Mouse (Mus musculus) spleen, postnatal 36 days (tissue): ENCODE data around the gene Il20rb.
A peak's percentile ranks its signal among the peaks of the same experiment; 100 is the strongest.

Source experiments
- DNase-seq, 2 experiments: peaks; one replicate each; pipeline ENCODE4 v3.0.0; 2022; ENCODE audit warnings: low spot score in 2 of 2, mixed read lengths in 1 of 2

Gene Il20rb

DNA sequence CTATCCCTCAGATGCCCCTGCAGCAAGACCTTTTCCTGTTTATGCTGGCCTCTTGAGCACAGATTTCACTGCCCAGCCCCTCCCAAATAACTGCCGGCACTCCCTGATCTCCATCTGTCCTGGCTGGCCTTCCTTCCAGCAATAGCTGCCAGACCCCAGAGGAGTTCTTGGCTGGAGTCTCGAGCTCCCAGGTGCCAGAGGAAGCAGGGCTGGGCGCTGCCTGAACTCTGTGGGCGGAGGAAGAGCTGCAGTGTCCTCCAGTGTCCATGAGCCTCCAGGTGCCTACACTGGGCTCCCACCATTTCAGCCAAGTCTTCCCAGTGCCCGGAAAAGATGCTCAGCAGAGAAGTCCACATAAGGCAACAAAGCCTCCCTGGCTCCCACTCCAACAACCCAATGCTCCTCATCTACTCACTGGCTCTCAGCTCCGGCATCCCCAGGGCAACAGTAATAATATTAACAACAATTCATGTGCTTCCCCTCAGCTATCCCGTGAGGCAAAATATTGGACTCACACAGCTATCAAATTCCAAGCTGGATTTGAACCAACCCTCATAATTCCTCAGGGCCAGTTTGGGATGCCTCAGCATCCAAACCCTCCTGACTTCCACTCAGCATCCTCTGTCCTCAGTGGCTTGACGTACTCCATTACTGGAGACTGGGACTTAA, 15.5 kb downstream of the Il20rb start:
- DNase-seq = no peak

DNA sequence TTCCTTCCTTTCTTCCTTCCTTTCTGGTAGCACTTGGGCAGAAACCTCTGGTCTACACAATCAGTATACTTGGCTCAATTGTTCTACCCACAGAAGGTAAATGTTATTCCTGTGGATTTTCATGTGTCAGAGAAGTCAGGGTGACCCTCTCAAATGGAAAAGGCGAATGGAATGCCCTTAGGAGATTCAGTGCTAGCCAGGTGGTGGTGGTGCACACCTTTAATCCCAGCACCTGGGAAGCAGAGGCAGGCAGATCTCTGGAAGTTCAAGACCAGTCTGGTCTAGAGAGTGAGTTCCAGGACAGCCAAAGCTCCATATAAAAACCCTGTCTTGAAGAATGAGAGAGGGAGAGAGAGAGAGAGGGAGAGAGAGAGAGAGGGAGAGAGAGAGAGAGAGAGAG, 16.4 kb downstream of the Il20rb start:
- no peak for DNase-seq

DNA sequence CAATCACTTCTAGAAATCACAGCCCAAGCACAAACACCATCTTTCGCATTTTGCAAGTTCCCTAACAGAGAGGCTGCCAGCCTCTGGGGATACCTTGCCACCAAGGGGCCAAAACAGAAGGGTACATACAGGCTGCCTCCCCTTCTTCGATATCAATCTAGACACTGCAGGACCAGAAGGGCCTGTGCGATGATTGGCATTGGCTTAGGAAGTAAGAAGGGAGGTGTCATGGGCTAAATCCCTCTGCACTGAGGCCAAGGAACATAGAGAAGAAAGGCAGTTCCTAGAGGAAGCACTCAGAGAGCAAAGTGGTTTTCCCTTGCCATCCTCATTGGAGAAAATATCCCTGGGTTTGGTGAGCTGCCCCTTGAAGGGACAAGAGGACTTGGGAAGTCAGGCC, 16.9 kb downstream of the Il20rb start:
- DNase-seq = no peak

DNA sequence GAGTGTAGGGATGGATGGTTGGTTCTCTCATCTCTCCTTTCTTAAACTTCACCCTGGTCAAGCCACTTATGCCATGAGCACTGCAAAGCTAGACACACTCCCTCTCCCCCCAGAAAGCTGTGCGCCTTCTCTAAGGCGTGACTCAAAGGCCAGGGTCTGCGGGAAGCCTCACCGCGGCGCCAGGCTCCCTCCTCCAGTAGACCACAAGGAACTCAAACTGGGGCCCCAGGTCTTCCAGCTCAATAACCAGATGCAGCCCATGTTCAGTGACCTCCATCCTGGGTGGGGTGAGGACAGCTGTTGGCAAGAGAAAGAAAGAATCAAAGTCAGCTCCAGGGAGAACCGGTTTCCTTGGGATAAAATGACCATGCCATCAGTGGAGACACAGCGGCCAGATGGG, 18.4 kb downstream of the Il20rb start:
- no peak for DNase-seq

DNA sequence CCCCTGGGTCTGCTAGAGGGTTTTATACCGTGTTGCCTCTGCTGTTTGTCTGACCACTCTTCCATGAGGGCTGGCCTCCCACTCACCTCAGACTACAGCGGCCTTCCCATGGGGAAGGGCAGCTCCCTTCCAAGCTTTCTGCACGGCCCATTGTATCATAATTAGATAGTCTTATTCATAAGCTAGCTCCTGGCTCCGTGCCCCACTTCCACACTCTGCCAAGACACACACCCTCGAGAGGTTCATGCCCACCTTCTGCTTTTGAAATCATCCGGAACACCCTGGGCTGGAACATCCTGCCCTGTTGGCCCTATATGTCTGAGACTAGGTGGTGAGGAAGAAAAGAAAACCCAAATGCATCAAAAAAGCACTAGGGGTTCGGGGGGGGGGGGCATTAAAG, 18.9 kb downstream of the Il20rb start:
- no peak for DNase-seq

DNA sequence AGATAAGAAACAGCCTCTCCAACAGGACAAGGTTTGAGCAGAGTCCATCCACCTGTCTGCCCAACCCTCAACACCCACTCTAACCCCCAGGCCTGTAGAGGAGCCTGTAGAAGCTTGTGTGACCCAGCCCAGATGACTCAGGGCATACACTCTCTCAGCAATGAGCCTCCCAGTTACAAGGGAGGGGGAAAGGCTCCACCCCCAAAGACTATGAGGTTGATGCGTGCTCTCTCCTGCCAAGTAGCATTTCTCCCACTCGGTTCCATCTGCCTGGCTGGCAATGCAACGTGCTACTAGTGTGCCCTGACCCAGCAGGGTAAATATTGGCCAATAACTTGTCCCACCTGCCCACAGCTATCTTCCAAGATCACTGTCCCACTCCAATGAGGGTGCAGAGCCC, 19.8 kb downstream of the Il20rb start:
- no peak for DNase-seq

DNA sequence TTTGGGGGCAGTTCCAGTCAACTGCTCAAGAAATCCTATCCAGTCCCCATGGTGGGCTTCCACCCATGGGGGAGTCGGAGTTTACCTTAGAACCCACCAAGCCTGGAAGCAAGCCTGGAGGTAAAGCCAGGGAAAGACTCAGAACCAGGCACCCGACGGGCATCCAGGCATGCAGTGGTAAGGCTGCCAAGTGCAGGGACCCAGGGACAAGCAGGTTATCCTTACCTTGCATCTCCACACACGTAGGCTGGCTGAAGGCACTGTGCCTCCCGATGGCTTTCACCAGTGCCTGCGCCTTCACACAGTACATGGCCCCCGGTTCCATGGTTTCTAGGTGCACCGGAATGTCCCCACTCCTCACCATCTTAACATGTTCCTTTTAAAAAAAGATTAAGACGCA, 20.6 kb downstream of the Il20rb start:
- no peak for DNase-seq

DNA sequence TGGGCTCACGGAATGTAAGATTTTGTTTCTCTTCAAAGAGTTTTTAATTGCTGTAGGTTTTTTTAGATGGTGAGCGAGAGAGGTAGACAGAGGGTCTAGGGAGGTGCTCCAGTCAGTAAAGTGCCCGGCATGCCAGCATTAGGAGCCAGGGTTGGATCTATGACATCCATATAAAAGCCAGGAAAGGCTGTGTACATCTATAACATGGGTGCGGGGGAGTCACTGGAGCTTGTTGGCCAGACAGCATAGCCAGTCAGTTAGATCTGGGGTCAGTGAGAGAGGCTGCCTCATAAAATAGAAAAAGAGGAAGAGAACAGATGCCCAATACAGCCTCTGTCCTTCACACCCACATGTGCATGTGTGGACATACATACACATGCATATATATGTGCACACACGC, 21.2 kb downstream of the Il20rb start:
- DNase-seq = no peak

DNA sequence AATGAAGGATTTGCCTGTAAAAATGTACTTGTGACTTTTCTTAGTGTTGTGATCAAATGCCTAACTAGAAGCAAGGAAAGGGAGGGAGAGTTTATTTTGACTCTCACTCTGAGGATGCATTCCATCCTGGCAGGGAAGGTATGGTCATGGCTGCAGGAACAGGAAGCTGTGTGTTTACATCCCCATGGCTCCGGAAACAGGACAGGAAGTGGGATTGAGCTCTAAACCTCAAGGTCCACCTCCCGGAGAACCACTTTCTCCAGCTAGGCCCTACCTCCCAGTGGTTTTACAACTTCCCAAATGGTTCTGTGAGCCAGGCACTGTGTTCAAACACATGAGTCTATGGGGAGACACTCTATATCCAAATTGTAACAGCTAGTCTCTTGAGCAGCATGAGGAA, 22.8 kb downstream of the Il20rb start:
- no peak for DNase-seq

DNA sequence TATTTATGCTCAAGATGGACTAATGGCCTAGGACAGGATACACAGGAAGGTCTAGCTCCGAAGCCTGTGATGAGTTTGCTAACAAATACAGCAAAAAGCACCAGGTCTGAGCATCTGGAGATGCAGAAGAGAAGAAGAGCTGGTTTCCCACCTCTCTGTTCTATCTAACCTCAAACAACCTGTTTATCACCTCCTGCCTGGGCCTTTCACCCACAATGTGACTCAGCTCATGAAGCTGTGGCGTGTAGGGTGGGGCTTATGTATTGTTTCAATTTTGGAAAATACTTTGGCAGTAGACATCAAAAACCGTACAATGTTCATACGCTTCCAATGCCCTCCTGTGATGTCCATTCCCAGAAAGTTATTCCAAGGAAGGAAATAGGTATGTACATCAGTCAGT, 24.5 kb downstream of the Il20rb start:
- DNase-seq = peak; percentile 29 to 30

DNA sequence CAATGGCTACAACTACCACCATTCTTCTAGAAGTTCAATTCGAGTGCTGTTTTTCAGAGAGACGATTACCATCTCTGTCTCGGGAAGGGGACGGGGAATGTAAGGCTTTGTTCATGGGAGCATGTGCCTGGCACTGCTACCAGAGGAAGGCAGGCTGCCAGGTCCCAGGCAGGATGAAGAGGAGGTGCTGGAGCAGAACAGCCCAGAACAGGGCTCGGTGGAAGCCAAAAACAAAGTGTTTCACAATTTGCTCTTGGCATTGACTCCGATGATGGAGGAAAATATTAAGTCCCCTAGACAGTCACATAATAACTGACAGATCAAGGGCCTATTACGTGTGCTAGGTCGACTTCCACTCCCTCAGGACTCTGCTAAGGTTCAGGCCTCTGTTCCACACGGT, 24.9 kb downstream of the Il20rb start:
- no peak for DNase-seq

DNA sequence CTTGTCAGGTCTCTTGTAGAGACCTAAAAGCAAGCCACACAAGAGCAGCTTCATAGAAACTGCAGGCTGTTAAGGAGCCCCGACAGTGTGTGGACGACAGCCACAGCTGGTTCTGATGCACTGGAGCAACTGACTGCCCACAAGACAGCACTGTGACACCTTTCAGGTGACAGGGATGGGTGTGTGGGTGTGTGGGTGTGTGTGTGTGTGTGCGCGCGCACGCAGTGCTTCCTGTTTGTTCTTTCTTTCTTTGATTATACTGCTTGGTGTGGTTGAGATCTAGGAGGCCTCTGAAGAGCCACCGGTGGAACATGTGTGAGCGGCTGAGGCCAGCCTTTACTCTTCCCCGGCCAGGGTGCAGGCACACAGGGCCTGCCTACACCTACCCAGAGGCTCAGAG, 26.4 kb downstream of the Il20rb start:
- DNase-seq = peak; percentile 27 to 51

DNA sequence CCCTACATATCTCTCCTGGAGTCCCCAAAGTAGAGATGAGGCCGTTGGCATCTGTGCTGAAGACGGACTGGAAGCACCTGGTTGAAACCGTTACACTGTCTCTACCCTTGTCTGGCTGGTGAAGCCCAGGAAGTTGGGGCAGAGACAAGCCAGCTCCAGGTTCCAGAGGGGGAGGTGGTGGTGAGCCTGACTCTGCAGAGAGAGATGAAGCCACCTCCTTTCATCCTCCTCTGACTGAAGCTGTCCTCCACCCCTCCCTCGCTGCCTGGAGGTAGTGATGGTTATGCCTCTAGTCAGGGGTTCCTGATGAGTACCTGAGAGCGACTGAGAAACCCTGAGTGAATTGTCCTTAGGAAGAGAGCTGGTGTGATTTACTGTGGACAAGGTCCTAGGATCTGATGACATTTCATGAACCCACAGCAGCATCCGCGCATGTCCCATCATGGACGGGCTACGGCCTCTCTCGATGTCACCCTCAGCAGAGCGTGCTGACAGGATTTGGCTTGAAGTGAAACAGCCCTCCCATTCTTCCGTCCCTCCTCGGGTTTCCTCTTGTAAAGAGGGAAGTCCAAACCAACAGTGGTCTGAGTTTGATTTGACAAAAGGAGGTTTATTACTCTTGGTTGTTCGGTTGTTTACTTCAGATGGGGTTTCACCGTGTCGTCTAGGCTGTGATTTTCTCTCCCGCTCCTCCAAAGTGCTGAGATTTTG, 28.5 kb downstream of the Il20rb start:
- no peak for DNase-seq

DNA sequence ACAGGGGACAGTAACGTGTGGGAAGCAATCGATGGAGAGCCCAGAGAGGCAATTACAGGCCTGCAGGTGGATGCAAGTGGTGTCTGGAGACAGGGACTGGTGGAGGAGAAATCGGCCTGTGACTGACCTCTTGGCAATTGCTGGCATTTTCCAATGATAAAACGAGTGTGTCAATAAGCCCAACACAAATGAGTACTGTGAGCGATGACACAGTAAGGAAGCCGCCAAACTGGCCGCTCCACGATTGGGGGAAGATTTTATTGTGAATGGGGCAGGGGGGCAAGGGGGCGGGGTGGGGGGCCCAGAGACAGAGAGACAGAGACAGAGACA, 32.0 kb downstream of the Il20rb start:
- DNase-seq = no peak

DNA sequence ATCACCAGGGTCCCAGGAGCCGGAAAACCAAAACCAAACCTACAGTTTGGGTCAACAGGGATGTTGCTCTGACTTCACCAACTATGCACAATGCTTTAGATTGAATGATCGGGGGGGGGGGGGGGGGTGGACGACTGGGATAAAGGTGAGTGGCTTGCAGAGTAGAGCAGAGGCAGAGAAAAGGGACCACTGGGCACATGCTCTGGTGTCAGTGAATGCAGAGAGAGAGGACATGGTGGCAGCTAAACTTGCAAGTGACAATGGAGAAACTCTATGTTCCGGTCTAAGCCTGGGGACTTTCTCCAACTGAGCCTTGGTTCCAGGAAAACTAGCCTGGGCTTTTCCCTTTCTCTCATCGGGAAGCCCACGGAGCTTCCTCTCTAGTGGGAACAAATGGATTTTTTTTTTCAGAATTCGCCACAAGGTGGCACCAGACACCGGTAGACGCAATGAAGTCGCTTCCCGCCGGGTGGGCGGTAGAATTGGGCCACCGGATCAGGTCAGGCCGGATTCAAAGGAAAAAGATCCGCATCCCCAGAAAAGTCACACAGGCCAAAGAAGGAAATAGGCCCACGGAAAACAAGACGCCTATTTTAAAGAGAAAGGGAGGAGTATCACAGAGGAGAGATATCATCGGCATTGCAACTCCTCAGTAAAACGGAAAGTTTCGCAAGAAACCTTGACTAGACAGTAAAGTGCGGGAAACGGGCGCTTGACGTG, 32.5 kb downstream of the Il20rb start:
- DNase-seq = peak; percentile 47 to 57

DNA sequence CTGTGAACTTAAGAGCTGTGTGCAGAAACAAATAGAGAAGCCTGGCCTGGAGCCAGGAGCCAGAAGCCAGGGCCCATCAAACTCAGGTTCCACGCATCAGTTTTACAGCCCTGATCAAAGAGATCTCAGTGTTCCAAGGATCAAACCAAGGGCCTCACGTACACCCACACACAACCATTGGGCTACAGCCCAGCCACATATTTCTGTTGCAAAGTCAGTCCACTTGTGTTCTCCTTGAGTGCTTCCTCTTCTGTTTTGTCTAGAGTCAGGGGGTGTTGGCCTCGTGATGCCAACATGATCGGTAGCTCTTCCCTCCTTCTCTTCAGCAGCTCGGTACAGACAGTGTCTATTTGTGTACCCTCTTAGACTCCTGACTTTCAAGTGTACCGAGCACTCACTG, 34.2 kb downstream of the Il20rb start:
- DNase-seq = no peak

DNA sequence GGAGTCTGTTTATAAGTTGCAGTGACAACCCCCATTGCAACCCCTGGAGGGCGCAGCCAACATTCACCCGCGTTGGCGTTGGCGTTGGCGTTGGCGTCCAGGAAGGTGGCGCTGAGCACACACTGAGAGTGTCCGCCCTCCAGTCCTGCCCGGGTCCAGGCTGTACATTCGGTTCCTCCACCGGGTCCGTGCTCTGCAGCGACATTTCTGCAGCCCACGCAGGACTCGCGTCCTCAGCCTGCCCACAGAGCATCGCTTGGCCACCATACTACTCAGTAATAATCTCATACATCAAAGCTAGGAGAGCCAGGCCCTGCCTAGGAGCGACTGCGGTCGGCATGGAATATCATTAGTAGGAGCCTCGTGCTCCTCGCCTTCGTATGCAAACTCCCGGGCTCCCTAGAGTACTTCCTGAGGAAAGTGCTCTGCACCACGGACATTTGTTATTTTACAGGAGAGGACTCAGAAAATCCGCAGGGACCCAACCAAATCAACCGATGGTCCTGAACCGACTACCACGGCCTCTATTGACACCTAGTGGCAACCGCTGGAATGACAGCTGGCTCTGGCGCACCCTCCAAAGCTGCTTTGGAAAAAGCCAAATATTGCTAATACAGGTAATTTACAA, 40.4 kb downstream of the Il20rb start:
- peak; percentile 39 to 44 for DNase-seq

DNA sequence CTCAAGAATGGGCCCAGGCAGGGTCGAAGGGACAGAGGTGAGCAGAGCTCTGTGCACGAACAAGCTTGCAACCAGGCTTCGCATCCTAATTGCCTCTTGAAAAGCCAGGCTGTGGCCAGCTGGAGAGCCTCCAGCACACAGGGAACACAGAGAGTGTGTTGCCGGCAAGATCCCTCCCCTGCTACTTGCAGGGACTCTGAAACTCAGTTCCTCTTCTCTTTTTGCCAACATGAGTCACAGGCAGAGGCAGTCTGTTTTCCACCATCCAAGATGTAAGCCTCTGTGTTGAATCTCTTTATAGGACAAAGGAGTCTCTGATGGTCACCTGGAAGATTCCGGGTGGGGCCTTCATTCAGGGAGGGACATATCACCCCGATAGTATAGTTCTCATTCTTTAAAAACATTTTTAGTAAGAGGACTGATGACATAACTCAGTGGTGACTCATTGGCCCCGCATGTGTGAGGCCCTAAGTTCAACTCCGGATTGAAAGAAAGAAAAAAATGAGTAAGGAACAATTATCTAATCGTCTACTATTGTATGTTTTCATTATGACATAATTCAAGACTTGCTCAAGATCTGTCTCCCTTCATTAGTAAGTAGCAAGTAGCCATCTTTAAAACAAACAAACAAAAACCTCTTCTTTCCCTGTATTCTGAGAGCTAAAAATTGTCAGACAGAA, 46.3 kb downstream of the Il20rb start:
- no peak for DNase-seq

DNA sequence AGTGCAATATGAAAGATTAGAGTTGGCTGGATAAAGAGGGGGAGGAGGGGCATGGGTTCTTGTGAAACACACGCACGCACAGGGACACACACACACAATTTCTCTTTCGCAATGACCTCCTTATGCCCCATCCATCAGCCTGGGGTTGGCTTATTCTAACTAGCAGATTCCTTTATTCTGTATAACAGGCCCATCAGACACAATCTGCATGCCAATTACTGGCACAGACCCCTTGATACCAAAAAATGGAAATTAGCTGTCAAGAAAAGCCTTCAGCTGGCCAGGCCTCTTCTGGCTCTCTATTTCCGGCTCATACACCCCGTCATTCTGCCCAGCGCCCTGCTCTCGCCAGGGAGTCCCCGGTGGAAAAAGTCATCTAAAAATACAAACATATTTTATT, 47.1 kb downstream of the Il20rb start:
- no peak for DNase-seq

DNA sequence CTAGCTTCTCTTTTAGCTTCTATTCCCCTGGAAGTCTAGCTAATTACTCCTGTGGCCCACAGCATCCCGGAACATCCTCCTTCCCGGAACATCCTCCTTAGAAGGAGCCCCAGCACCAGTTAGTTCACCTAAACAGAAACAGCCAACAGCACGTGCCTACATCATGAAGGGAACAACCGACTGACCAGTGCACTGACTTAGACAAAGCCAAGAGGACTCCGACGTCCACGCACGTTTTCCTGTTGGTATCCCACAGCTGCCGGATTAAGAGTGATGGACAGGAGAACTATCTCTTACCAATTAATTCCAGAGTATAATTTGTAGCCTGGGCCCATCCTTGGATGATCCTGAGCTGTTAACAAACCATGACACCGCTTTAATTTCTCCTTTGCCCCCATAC, 47.6 kb downstream of the Il20rb start:
- DNase-seq = no peak

DNA sequence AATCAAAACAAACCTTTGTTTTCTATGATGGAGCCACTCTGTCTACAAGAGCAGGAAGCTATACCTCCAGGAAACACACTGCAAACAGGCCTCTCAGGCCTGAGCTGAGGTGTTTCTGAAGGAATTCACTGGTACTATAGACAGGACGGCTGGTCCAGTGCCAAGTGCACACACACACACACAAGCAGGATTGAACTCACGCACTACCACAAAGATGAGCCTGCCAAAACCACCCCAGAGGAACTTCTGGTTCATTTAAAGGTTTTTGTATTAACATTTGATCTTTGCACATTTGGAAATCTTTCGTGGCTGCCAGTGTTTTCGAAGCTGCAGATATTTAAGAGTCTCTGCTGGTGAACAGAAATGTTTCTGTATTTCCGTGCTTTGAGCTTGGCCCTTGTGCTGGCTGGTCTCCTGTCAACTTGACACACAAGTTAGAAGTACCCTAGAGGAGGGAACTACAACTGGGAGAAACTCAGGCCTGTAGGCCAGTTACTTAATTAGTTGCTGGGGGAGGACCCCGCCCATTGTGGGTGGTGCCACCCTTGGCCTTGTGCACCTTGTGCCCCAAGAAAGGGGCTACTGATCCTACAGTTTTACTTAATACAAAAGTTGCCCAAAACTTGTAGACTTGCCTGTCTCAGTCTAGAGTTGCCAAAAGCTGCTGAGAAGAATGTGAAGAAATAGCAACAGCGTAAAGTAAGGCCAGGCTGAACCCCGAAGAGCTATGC, 49.6 kb downstream of the Il20rb start:
- no peak for DNase-seq

DNA sequence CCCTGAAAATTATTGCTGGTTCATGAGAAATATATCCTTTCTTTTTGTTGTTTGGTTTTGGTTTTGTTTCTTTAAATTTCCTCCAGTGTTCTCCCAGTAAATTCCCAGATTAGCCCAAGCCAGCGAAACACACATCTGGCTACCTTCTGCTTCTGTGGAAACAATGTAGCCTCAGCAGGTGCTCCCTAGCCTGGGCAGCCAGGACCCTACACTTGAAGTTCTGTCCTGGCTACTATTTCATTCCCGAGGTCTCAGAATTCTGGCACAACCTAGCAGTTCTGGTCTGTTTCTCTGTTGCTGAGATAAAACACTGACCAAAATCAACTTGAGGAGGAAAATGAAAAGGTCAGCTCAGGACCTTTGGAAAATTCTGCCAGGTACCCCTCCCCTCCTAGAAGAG, 55.2 kb downstream of the Il20rb start:
- no peak for DNase-seq
